8 mouse cellular contexts compared by ENCODE assay signal in the genomic region with DNA sequence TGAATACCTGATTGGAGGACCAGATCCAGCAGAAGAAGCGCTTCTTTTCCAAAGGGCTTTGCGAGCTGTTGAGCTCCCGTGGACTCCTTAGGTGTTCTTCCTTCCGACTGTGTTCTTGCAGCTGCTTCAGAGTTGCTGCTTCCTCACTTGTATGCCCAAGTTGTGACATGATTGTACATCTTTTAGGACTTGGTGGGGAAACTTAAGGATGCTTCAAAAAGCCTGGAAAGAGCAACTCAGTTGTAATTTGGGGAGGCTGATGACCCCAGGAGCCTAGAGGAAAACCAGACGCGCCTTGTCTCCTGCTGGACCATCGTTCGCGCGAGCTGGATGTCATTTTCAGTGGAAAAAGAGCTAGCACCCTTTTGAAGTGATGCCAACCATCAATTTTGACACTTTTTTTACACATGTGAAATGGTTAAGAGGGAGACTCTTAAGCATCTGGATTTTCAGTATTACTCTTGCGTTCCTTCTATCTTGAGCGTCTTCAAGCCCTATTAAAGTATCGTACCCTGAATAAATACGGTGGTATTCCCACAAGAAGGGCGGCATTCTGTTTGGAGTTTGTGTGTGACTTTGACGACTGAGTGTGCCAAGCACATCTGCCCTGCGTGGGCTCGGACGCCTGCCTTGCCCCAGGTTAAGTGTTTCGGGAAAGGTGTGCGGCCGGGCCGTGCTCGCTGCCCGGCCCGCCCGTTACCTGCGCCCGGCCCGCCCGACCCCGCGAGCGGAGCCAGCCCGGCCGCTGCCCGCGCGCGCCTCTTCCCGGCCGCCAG. TPM values are rescaled to one million over a fixed set of nuclear protein-coding genes. Genes with fewer than 3 reads are reported as not detected.
DNase-seq lines count a peak whose midpoint lies in the region; ATAC-seq and TF ChIP-seq lines count a peak whose summit lies in the region.

No protein-coding gene starts in this region.

- H3K27ac ChIP-seq in liver, adult 2 months (replicated peaks; ENCODE audit: insufficient read depth, low read depth, low read length) = peak overlapping the region; percentile 71
- peak overlapping the region; percentile 83 for H3K27ac ChIP-seq in intestine, embryonic 16.5 days (ENCODE audit: low read length)
- H3K27ac ChIP-seq in neural tube, embryonic 13.5 days (replicated peaks) = peak overlapping the region; percentile 100

- peaks cover 12% of the 10 kb centered on the region for H3K4me1 ChIP-seq in liver, adult 2 months (ENCODE audit: control insufficient read depth, insufficient read depth, low read length)
- H3K4me1 ChIP-seq in intestine, embryonic 16.5 days (ENCODE audit: control insufficient read depth, insufficient read depth, low read length) = peaks cover 14% of the 10 kb centered on the region
- peaks cover 52% of the 10 kb centered on the region for H3K4me1 ChIP-seq in neural tube, embryonic 13.5 days (replicated peaks)

- peaks cover 9% of the 10 kb centered on the region for H3K27me3 ChIP-seq in liver, adult 2 months (ENCODE audit: control insufficient read depth, insufficient read depth, low read length)
- H3K27me3 ChIP-seq in intestine, embryonic 16.5 days (replicated peaks; ENCODE audit: control insufficient read depth, insufficient read depth, low read length) = peaks cover 3% of the 10 kb centered on the region
- H3K27me3 ChIP-seq in neural tube, embryonic 13.5 days = peaks cover 37% of the 10 kb centered on the region

- no peaks in the 10 kb centered on the region for H3K36me3 ChIP-seq in liver, adult 2 months (ENCODE audit: control insufficient read depth, insufficient read depth, low read length)
- no peaks in the 10 kb centered on the region for H3K36me3 ChIP-seq in intestine, embryonic 16.5 days (ENCODE audit: control insufficient read depth, insufficient read depth, low read length)
- no peaks in the 10 kb centered on the region for H3K36me3 ChIP-seq in neural tube, embryonic 13.5 days

- no peak for TF ChIP-seq CTCF in liver, adult 2 months (IDR thresholded peaks at IDR 0.05; ENCODE audit: low read depth, low read length)

- H3K9ac ChIP-seq in liver, adult 2 months (ENCODE audit: low read depth, low read length) = peak overlapping the region; percentile 90
- peak overlapping the region; percentile 89 for H3K9ac ChIP-seq in intestine, embryonic 16.5 days (ENCODE audit: low read depth, low read length)
- peak overlapping the region; percentile 99 for H3K9ac ChIP-seq in neural tube, embryonic 13.5 days

- TF ChIP-seq POLR2A in liver, adult 2 months (IDR thresholded peaks at IDR 0.05; ENCODE audit: extremely low read depth, insufficient read depth, low read length) = no peak

- H3K4me2 ChIP-seq in intestine, embryonic 16.5 days (ENCODE audit: low read depth, low read length) = peak overlapping the region; percentile 85
- H3K4me2 ChIP-seq in neural tube, embryonic 13.5 days = peak overlapping the region; percentile 78

- H3K9me3 ChIP-seq in intestine, embryonic 16.5 days (ENCODE audit: control insufficient read depth, low read length) = no peaks in the 10 kb centered on the region
- H3K9me3 ChIP-seq in neural tube, embryonic 13.5 days = no peaks in the 10 kb centered on the region

- no peak for ATAC-seq in intestine, embryonic 16.5 days
- ATAC-seq in neural tube, embryonic 13.5 days (ENCODE audit: low read depth) = no peak; the same call in 1 of the 2 replicates

- intact Hi-C loops in left cerebral cortex, postnatal 10 days (cut with DNase I) = loop anchor here (5.0 to 10.0 kb wide), 5 partner anchors 89 to 644 kb away; partner anchors contain the start of genes 4930426L09Rik, Mllt10 and Pip4k2a

- WGBS in liver, adult 2 months = 25% methylated on average over 42 of the region's 42 CpGs
- 18% methylated on average over 35 of the region's 42 CpGs for WGBS in intestine, embryonic 16.5 days
- whole genome bisulfite sequencing in neural tube, embryonic 13.5 days = 5% methylated on average over 42 of the region's 42 CpGs

- peak overlapping the region; percentile 80 for H3K4me3 ChIP-seq in liver, adult 2 months (ENCODE audit: insufficient read depth, low read depth, low read length)
- H3K4me3 ChIP-seq in intestine, embryonic 16.5 days (ENCODE audit: low read length) = peak overlapping the region; percentile 91
- peak overlapping the region; percentile 91 for H3K4me3 ChIP-seq in neural tube, embryonic 13.5 days

- peaks cover 5% of the 10 kb centered on the region; the same call in 1 of the 2 replicates for H3K79me2 ChIP-seq in liver, adult 2 months (ENCODE audit: control insufficient read depth, insufficient read depth, low read length)

- no peak for DNase-seq in liver, adult 2 months (ENCODE audit: extremely low read depth, low read depth, low spot score)
- DNase-seq in liver = no peak
- peak; percentile 49 for DNase-seq in embryo, embryonic 11 days
- DNase-seq in spleen, adult 18-20 months = no peak
- DNase-seq in gastrocnemius, postnatal 4 days (ENCODE audit: low spot score in 2 of 2) = no peak
- no peak for DNase-seq in left cerebral cortex, postnatal 10 days (ENCODE audit: extremely low spot score in 1 of 2, low spot score in 2 of 2)

RNA-seq across cellular contexts. Expression of gene Bmi1, which starts 0.9 kb away (rescaled TPM):
- total RNA-seq in liver, adult 2 months (2014; rRNA removed) = 19.9 and 20.4 TPM in 2 replicates
- 8.1 and 8.3 TPM in 2 replicates for polyA plus RNA-seq in liver, adult 2 months (2012; rRNA removed)
- polyA plus RNA-seq in intestine, embryonic 16.5 days (2015; fragmentation: Nextera tagmentation; extraction: Ambion mirVana) = 12.0 and 12.5 TPM in 2 replicates
- polyA plus RNA-seq in neural tube, embryonic 13.5 days (2015; fragmentation: Nextera tagmentation; extraction: Ambion mirVana) = 34.2 and 40.7 TPM in 2 replicates
- total RNA-seq in gastrocnemius, postnatal 4 days (2021) = 10 to 100 TPM; 25.3 to 29.2 TPM
- total RNA-seq in left cerebral cortex, postnatal 10 days (2021) = 10 to 100 TPM; 33.6 to 38.5 TPM

RNA-seq across cellular contexts. Expression of gene Commd3, which starts 3.7 kb away (rescaled TPM):
- total RNA-seq in liver, adult 2 months (2014; rRNA removed) = 113 and 127 TPM in 2 replicates
- 80.1 and 86.5 TPM in 2 replicates for polyA plus RNA-seq in liver, adult 2 months (2012; rRNA removed)
- 232 and 238 TPM in 2 replicates for polyA plus RNA-seq in intestine, embryonic 16.5 days (2015; fragmentation: Nextera tagmentation; extraction: Ambion mirVana)
- 210 and 220 TPM in 2 replicates for polyA plus RNA-seq in neural tube, embryonic 13.5 days (2015; fragmentation: Nextera tagmentation; extraction: Ambion mirVana)
- 100 to 1,000 TPM; 117 to 119 TPM for total RNA-seq in gastrocnemius, postnatal 4 days (2021)
- total RNA-seq in left cerebral cortex, postnatal 10 days (2021) = 100 to 1,000 TPM; 116 to 117 TPM

RNA-seq across cellular contexts. Expression of gene Spag6, which starts 18.0 kb away (rescaled TPM):
- not detected in 2 replicates for total RNA-seq in liver, adult 2 months (2014; rRNA removed)
- polyA plus RNA-seq in liver, adult 2 months (2012; rRNA removed) = 0.20 TPM in 1 of 2 replicates, not detected in the other
- 0.07 TPM in 1 of 2 replicates, not detected in the other for polyA plus RNA-seq in intestine, embryonic 16.5 days (2015; fragmentation: Nextera tagmentation; extraction: Ambion mirVana)
- polyA plus RNA-seq in neural tube, embryonic 13.5 days (2015; fragmentation: Nextera tagmentation; extraction: Ambion mirVana) = not detected in 2 replicates
- 1 to 10 TPM in 1 of 2 experiments, under 1 TPM in 1; 0.39 to 1.1 TPM for total RNA-seq in gastrocnemius, postnatal 4 days (2021)
- 1 to 10 TPM; 1.1 to 1.3 TPM for total RNA-seq in left cerebral cortex, postnatal 10 days (2021)
